Mouse (Mus musculus): ENCODE measurements at regions not wholly inside any gene's neighbourhood (a gene's known extent, or its start where the extent isn't known, plus 50 kb on each side); places are given as distances from the start of the nearest gene placed in this dataset.
A peak's percentile ranks its signal among the peaks of the same experiment; 100 is the strongest.

- TF ChIP-seq EP300 (IDR thresholded peaks at IDR 0.05) (no peak), CTCF (IDR thresholded peaks at IDR 0.05) (peak; percentile 66)
These were observed 341.6 kb upstream of the Hs6st1 start for GRCm38 (mm10) chr1:35726596-35726995.
